Mouse (Mus musculus) lung, adult 2 months (tissue): ENCODE data around the gene Gm6337. TPM values are rescaled to one million over a fixed set of nuclear protein-coding genes. Genes with fewer than 3 reads are reported as not detected.
"Not testable (repeated sequence)": the region's sequence is repeated elsewhere in the genome, so short reads cannot be mapped to it uniquely, and the experiment has no call there.

Experiments used
- DNase-seq: peaks from one replicate; pipeline ENCODE4 v3.0.0; 2022
- H3K4me1 ChIP-seq: fragments of 200-500 bp; 2 replicates; pipeline ENCODE4 v1.6.1; 2011; ENCODE audit warnings: low read length; ENCODE audit not compliant: control insufficient read depth, insufficient read depth
- H3K4me3 ChIP-seq: fragments of 200-500 bp; replicated peaks from 2 replicates; pipeline ENCODE3; 2011; ENCODE audit warnings: low read depth, mild to moderate bottlenecking, control low read depth, low read length; ENCODE audit errors: extremely low read depth
- WGBS: fragments of 180-500 bp; shearing (Covaris S2); methylation state at CpG from one replicate; pipeline ENCODE4 v1.1.7; 2018; 5-methylcytosine and 5-hydroxymethylcytosine counted together
- polyA plus RNA-seq: library from polyadenylated mRNA; depleted of rRNA; stranded (reverse); fragments of >200 nt; gene quantifications from 2 replicates; pipeline ENCODE4 v1.2.3, GENCODE M21; 2012; rRNA removed

The Gm6337 gene
- polyA plus RNA-seq = not detected in 2 replicates

- not testable (repeated sequence) for H3K4me1 ChIP-seq, H3K4me3 ChIP-seq, DNase-seq
- WGBS = 85% methylated on average over 4 of the region's 4 CpGs
Measured at GRCm38 (mm10) chr14:6058167-6058566, at the start of gene Gm6337. Gene Gm6337, minus strand, starts transcription at chr14:6058267.

GRCm38 (mm10) chr14:6107500-6107899 lies 49.4 kb upstream of the Gm6337 start:
- H3K4me3 ChIP-seq, H3K4me1 ChIP-seq, DNase-seq: not testable (repeated sequence)
- WGBS = 7% methylated on average over 9 of the region's 9 CpGs

- not testable (repeated sequence) for H3K4me1 ChIP-seq, DNase-seq, H3K4me3 ChIP-seq
- WGBS = 75% methylated on average over 2 of the region's 3 CpGs
Measured at GRCm38 (mm10) chr14:6093842-6094241, 35.8 kb upstream of the Gm6337 start, which contains the start of gene Gm8206. Gene Gm8206, minus strand, starts transcription at chr14:6093942.

Other genes with a start within 250 kb of the Gm6337 start
- gene Gm3424, start 227.9 kb downstream of the Gm6337 start, polyA plus RNA-seq = not detected in 2 replicates
- not detected in 2 replicates for gene Gm8237, start 177.9 kb downstream of the Gm6337 start, polyA plus RNA-seq
- 0.05 TPM in 1 of 2 replicates, not detected in the other for gene Gm3248, start 96.5 kb downstream of the Gm6337 start, polyA plus RNA-seq
- gene Gm3453, start 79.1 kb downstream of the Gm6337 start, polyA plus RNA-seq = not detected in 2 replicates
- gene Gm8206, start 35.7 kb upstream of the Gm6337 start, polyA plus RNA-seq = 0.18 TPM in 1 of 2 replicates, not detected in the other
- 0.17 TPM in 1 of 2 replicates, not detected in the other for gene Gm3468, start 50.4 kb upstream of the Gm6337 start, polyA plus RNA-seq
- gene Gm3476, start 67.5 kb upstream of the Gm6337 start, polyA plus RNA-seq = not detected in 2 replicates
- gene Gm21560, start 161.0 kb upstream of the Gm6337 start, polyA plus RNA-seq = not detected in 2 replicates
- gene Gm3411, start 229.0 kb upstream of the Gm6337 start, polyA plus RNA-seq = 0.24 and 1.0 TPM in 2 replicates
- not detected in 2 replicates for gene Gm21103, start 246.6 kb upstream of the Gm6337 start, polyA plus RNA-seq